Mouse (Mus musculus): ENCODE measurements around the gene Ccdc57. TPM values are rescaled to one million over a fixed set of nuclear protein-coding genes. Genes with fewer than 3 reads are reported as not detected.
A peak's percentile ranks its signal among the peaks of the same experiment; 100 is the strongest.

Ccdc57 gene
- polyA plus RNA-seq, 2 experiments, result 3.8 to 7.1 TPM

GRCm38 (mm10) chr11:120830686-120831085 lies 102.0 kb downstream of the Ccdc57 start:
- no peak for TF ChIP-seq POLR2A (IDR thresholded peaks at IDR 0.05; ENCODE audit: borderline replicate concordance, extremely low read depth, insufficient read depth, insufficient read length)
- Histone ChIP-seq H3K9ac (ENCODE audit: low read depth, low read length, severe bottlenecking) (0 out of 2 replicates have a peak overlapping the region, but pooled peaks have one; percentile 4), H3K9me3 (ENCODE audit: control insufficient read depth, low read length) (no peaks in the 10 kb centered on the region), H3K36me3 (ENCODE audit: control insufficient read depth, insufficient read depth, low read length) (no peaks in the 10 kb centered on the region), H3K4me3 (replicated peaks; ENCODE audit: low read length) (no peak overlapping the region), H3K27me3 (ENCODE audit: control insufficient read depth, insufficient read depth, low read length) (no peaks in the 10 kb centered on the region), H3K4me2 (replicated peaks; ENCODE audit: low read depth, low read length, severe bottlenecking) (no peak overlapping the region), H3K27ac (replicated peaks; ENCODE audit: low read depth, low read length) (no peak overlapping the region), H3K4me1 (ENCODE audit: control insufficient read depth, insufficient read depth, low read length) (peaks cover 1% of the 10 kb centered on the region)
- DNase-seq (ENCODE audit: low spot score) (no peak), ATAC-seq (ENCODE audit: low FRiP score, low read depth) (no peak)
- WGBS, result 80% methylated on average over 12 of the region's 12 CpGs

DNA sequence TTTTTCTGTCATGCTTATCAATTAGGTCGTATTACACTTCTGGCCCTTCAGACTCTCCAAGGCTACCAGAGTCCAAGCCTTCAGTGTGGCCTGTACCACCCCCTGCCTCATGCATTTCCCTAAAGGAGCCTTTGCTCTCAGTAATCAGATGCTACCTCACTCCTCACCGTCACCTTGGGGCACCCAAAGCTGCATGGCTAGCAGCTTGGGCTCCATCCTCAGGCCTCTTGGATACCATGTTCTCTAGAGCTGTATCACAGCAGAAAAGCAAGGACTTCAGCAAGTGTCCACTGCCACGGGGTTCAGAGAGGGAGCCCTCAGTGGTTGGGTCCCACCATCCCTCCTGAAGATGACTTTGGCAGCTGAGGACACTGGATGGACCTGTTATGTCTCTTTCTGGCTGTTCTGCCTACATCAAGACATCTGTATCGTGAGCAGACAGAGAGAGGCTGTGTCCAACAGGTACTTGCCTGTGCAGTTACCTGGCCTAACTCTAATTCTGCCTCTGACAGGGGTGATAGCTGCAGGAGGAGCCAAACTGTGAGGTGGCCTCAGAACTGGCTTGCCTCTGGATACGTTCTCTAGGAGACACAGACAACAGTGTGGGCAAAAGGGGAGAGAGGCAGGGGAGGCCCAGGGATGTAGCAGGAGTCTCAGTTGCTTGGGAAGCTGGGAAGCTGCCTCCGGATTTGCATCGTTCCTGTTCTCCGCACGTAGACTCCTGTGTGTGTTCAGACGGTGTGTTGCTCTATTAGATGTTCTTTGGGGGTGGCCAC lies 102.7 kb downstream of the Ccdc57 start:
- Histone ChIP-seq H3K27ac (replicated peaks; ENCODE audit: low read depth, low read length) (no peak overlapping the region), H3K4me1 (ENCODE audit: control insufficient read depth, insufficient read depth, low read length) (peaks cover 9% of the 10 kb centered on the region), H3K4me3 (replicated peaks; ENCODE audit: low read length) (no peak overlapping the region), H3K36me3 (ENCODE audit: control insufficient read depth, insufficient read depth, low read length) (no peaks in the 10 kb centered on the region), H3K27me3 (ENCODE audit: control insufficient read depth, insufficient read depth, low read length) (no peaks in the 10 kb centered on the region), H3K4me2 (replicated peaks; ENCODE audit: low read depth, low read length, severe bottlenecking) (no peak overlapping the region), H3K9ac (ENCODE audit: low read depth, low read length, severe bottlenecking) (0 out of 2 replicates have a peak overlapping the region, but pooled peaks have one; percentile 4), H3K9me3 (ENCODE audit: control insufficient read depth, low read length) (no peaks in the 10 kb centered on the region)
- ATAC-seq (ENCODE audit: low FRiP score, low read depth) (no peak), DNase-seq (ENCODE audit: low spot score) (no peak)
- 82% methylated on average over 10 of the region's 10 CpGs for WGBS
- TF ChIP-seq POLR2A (IDR thresholded peaks at IDR 0.05; ENCODE audit: borderline replicate concordance, extremely low read depth, insufficient read depth, insufficient read length), result no peak

GRCm38 (mm10) chr11:120828416-120828815 lies 104.3 kb downstream of the Ccdc57 start:
- no peaks in the 10 kb centered on the region for H3K9me3 ChIP-seq (ENCODE audit: control insufficient read depth, low read length)
- no peak for TF ChIP-seq POLR2A (IDR thresholded peaks at IDR 0.05; ENCODE audit: borderline replicate concordance, extremely low read depth, insufficient read depth, insufficient read length)
- H3K4me2 ChIP-seq (replicated peaks; ENCODE audit: low read depth, low read length, severe bottlenecking), result no peak overlapping the region
- H3K27ac ChIP-seq (replicated peaks; ENCODE audit: low read depth, low read length), result no peak overlapping the region
- DNase-seq (ENCODE audit: low spot score) (no peak), ATAC-seq (ENCODE audit: low FRiP score, low read depth) (no peak)
- no peak overlapping the region for H3K9ac ChIP-seq (ENCODE audit: low read depth, low read length, severe bottlenecking)
- WGBS, result 88% methylated on average over 4 of the region's 4 CpGs
- no peaks in the 10 kb centered on the region for H3K36me3 ChIP-seq (ENCODE audit: control insufficient read depth, insufficient read depth, low read length)
- H3K4me1 ChIP-seq (ENCODE audit: control insufficient read depth, insufficient read depth, low read length), result peaks cover 9% of the 10 kb centered on the region
- H3K4me3 ChIP-seq (replicated peaks; ENCODE audit: low read length), result no peak overlapping the region
- no peaks in the 10 kb centered on the region for H3K27me3 ChIP-seq (ENCODE audit: control insufficient read depth, insufficient read depth, low read length)

- TF ChIP-seq POLR2A (IDR thresholded peaks at IDR 0.05; ENCODE audit: borderline replicate concordance, extremely low read depth, insufficient read depth, insufficient read length), result no peak
- no peak overlapping the region for H3K4me2 ChIP-seq (replicated peaks; ENCODE audit: low read depth, low read length, severe bottlenecking)
- DNase-seq (ENCODE audit: low spot score), result no peak
- 86% methylated on average over 8 of the region's 8 CpGs for WGBS
- peaks cover 7% of the 10 kb centered on the region for H3K36me3 ChIP-seq (ENCODE audit: control insufficient read depth, insufficient read depth, low read length)
- H3K4me3 ChIP-seq (replicated peaks; ENCODE audit: low read length), result no peak overlapping the region
- no peaks in the 10 kb centered on the region for H3K27me3 ChIP-seq (ENCODE audit: control insufficient read depth, insufficient read depth, low read length)
- no peak overlapping the region for H3K9ac ChIP-seq (ENCODE audit: low read depth, low read length, severe bottlenecking)
- H3K27ac ChIP-seq (replicated peaks; ENCODE audit: low read depth, low read length), result peak overlapping the region; percentile 98
- H3K4me1 ChIP-seq (ENCODE audit: control insufficient read depth, insufficient read depth, low read length), result peaks cover 23% of the 10 kb centered on the region
- H3K9me3 ChIP-seq (ENCODE audit: control insufficient read depth, low read length), result no peaks in the 10 kb centered on the region
- no peak for ATAC-seq (ENCODE audit: low FRiP score, low read depth)
Observed at GRCm38 (mm10) chr11:120826016-120826953, 106.4 kb downstream of the Ccdc57 start.

- DNase-seq (ENCODE audit: low spot score), result no peak
- no peak for TF ChIP-seq POLR2A (IDR thresholded peaks at IDR 0.05; ENCODE audit: borderline replicate concordance, extremely low read depth, insufficient read depth, insufficient read length)
Observed at GRCm38 (mm10) chr11:120825289-120825863, 107.3 kb downstream of the Ccdc57 start.

More at GRCm38 (mm10) chr11:120825289-120825863, 107.3 kb downstream of the Ccdc57 start:
- no peak for ATAC-seq (ENCODE audit: low FRiP score, low read depth)
- peaks cover 16% of the 10 kb centered on the region for H3K36me3 ChIP-seq (ENCODE audit: control insufficient read depth, insufficient read depth, low read length)
- peak overlapping the region; percentile 72 for H3K4me2 ChIP-seq (replicated peaks; ENCODE audit: low read depth, low read length, severe bottlenecking)
- peak overlapping the region; percentile 89 for H3K4me3 ChIP-seq (replicated peaks; ENCODE audit: low read length)
- peak overlapping the region; percentile 89 for H3K9ac ChIP-seq (ENCODE audit: low read depth, low read length, severe bottlenecking)
- no peaks in the 10 kb centered on the region for H3K9me3 ChIP-seq (ENCODE audit: control insufficient read depth, low read length)
- 39% methylated on average over 4 of the region's 4 CpGs for WGBS
- peak overlapping the region; percentile 98 for H3K27ac ChIP-seq (replicated peaks; ENCODE audit: low read depth, low read length)
- no peaks in the 10 kb centered on the region for H3K27me3 ChIP-seq (ENCODE audit: control insufficient read depth, insufficient read depth, low read length)
- peaks cover 23% of the 10 kb centered on the region for H3K4me1 ChIP-seq (ENCODE audit: control insufficient read depth, insufficient read depth, low read length)
